Mouse (Mus musculus) limb, embryonic 13.5 days (tissue): ENCODE results near the gene Gm47995. TPM values are rescaled to one million over a fixed set of nuclear protein-coding genes. Genes with fewer than 3 reads are reported as not detected.

Source experiments
- ATAC-seq: fragments of 200-750 bp; cut with Nextera tagmentation; 2 replicates; pipeline ENCODE4 v1.8.0; 2017; ENCODE audit warnings: low read depth, moderate number of reproducible peaks, moderate TSS enrichment; ENCODE audit not compliant: low FRiP score
- H3K27ac ChIP-seq: fragments of 300-500 bp; sonication (generic); 2 replicates; pipeline ENCODE4 v1.5.1; 2015; ENCODE audit warnings: inconsistent platforms, mild to moderate bottlenecking, moderate library complexity
- H3K27me3 ChIP-seq: fragments of 300-500 bp; sonication (generic); 2 replicates; pipeline ENCODE4 v1.6.1; 2015; ENCODE audit warnings: mild to moderate bottlenecking, inconsistent platforms
- H3K36me3 ChIP-seq: fragments of 300-500 bp; sonication (generic); 2 replicates; pipeline ENCODE4 v1.6.1; 2015; ENCODE audit warnings: inconsistent platforms, mild to moderate bottlenecking, moderate library complexity
- H3K4me1 ChIP-seq: fragments of 300-500 bp; sonication (generic); 2 replicates; pipeline ENCODE4 v1.6.1; 2015; ENCODE audit warnings: inconsistent platforms
- H3K4me2 ChIP-seq: fragments of 300-500 bp; sonication (generic); replicated peaks from 2 replicates; pipeline ENCODE4 v1.6.1; 2015; ENCODE audit warnings: inconsistent platforms, mild to moderate bottlenecking, moderate library complexity
- H3K4me3 ChIP-seq: fragments of 300-500 bp; sonication (generic); 2 replicates; pipeline ENCODE4 v1.5.1; 2015; ENCODE audit warnings: moderate library complexity, mild to moderate bottlenecking, inconsistent platforms
- H3K9ac ChIP-seq: fragments of 300-500 bp; sonication (generic); 2 replicates; pipeline ENCODE4 v1.6.1; 2015; ENCODE audit warnings: mild to moderate bottlenecking, inconsistent platforms
- H3K9me3 ChIP-seq: fragments of 300-500 bp; sonication (generic); 2 replicates; pipeline ENCODE4 v1.6.1; 2016; ENCODE audit warnings: inconsistent platforms
- WGBS: fragments of 180-500 bp; shearing (Covaris S2); methylation state at CpG from one replicate; pipeline ENCODE4 v1.1.7; 2015; 5-methylcytosine and 5-hydroxymethylcytosine counted together
- polyA plus RNA-seq: library from polyadenylated mRNA; unstranded; fragments of >200 nt; fragmentation: Nextera tagmentation; extraction: Ambion mirVana; gene quantifications from 2 replicates; pipeline ENCODE4 v1.2.1, GENCODE M21; 2015

Gene Gm47995
- polyA plus RNA-seq, 1 experiment from 2014 or later, result not detected

- H3K4me2 ChIP-seq, result no peak overlapping the region
- ATAC-seq, result no peak
- no peaks in the 10 kb centered on the region for H3K36me3 ChIP-seq
- no peak overlapping the region for H3K27ac ChIP-seq
- no peaks in the 10 kb centered on the region for H3K27me3 ChIP-seq
- no peak overlapping the region for H3K9ac ChIP-seq
- WGBS, result 87% methylated on average over 4 of the region's 4 CpGs
- no peak overlapping the region for H3K4me3 ChIP-seq
- peaks cover 2% of the 10 kb centered on the region; the same call in 1 of the 2 replicates for H3K9me3 ChIP-seq
- H3K4me1 ChIP-seq, result peaks cover 6% of the 10 kb centered on the region; the same call in 1 of the 2 replicates
Observed at GRCm38 (mm10) chr1:151243332-151243731, 45.1 kb downstream of the Gm47995 start.

GRCm38 (mm10) chr1:151244013-151244412 lies 45.8 kb downstream of the Gm47995 start:
- Histone ChIP-seq H3K4me1 (no peaks in the 10 kb centered on the region), H3K4me3 (no peak overlapping the region), H3K36me3 (no peaks in the 10 kb centered on the region), H3K9me3 (peaks cover 2% of the 10 kb centered on the region; the same call in 1 of the 2 replicates), H3K4me2 (no peak overlapping the region), H3K27me3 (no peaks in the 10 kb centered on the region), H3K27ac (no peak overlapping the region), H3K9ac (no peak overlapping the region)
- WGBS, result 91% methylated on average over 5 of the region's 5 CpGs
- ATAC-seq, result no peak

DNA sequence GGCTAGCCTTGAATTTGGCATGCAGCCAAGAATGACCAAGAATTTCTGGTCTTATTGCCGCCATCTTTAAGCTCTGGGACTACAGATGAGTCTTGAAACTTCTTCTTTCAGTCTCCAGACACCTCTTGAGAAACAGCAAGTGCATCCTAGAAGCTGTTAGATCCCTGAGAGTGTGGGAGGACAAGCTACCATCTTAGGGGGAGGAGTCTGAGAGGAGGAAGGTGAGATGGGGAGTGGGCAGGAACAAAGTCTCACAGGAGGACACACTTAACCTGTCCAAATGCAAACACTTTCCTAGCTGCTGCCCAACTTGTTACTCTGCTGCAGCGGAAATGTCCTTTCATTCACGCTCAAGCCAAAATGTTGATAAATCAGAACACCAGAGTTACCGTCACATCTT lies 46.5 kb downstream of the Gm47995 start:
- H3K4me3 ChIP-seq, result no peak overlapping the region
- H3K27ac ChIP-seq, result no peak overlapping the region
- no peak for ATAC-seq
- no peaks in the 10 kb centered on the region for H3K36me3 ChIP-seq
- H3K27me3 ChIP-seq, result no peaks in the 10 kb centered on the region
- WGBS, result 93% methylated on average over 4 of the region's 4 CpGs
- H3K4me2 ChIP-seq, result no peak overlapping the region
- peaks cover 2% of the 10 kb centered on the region; the same call in 1 of the 2 replicates for H3K9me3 ChIP-seq
- no peak overlapping the region for H3K9ac ChIP-seq
- no peaks in the 10 kb centered on the region for H3K4me1 ChIP-seq

DNA sequence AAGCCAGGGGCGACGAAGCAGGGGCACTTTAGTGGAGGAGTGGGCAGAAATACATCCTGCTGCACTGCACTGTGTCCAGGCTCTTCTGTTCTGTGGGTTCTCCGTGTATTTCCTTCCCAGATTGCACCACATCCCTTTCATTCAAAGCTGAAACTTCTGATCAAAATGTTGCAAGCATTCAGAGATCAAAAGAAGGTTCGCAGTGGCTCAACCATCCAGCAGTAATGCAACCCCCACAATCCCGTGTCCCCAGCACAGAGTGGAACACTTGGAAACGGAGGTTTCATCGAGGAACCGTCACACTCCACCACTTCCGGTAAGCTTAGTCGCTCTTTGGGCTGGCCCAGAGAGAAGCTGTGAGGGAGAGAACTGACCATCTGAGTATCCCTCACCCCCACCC lies 46.9 kb downstream of the Gm47995 start:
- Histone ChIP-seq H3K9ac (no peak overlapping the region), H3K27me3 (no peaks in the 10 kb centered on the region), H3K27ac (no peak overlapping the region), H3K9me3 (peaks cover 2% of the 10 kb centered on the region; the same call in 1 of the 2 replicates), H3K4me2 (no peak overlapping the region), H3K4me3 (no peak overlapping the region), H3K4me1 (no peaks in the 10 kb centered on the region), H3K36me3 (no peaks in the 10 kb centered on the region)
- no peak for ATAC-seq
- WGBS, result 87% methylated on average over 10 of the region's 10 CpGs

DNA sequence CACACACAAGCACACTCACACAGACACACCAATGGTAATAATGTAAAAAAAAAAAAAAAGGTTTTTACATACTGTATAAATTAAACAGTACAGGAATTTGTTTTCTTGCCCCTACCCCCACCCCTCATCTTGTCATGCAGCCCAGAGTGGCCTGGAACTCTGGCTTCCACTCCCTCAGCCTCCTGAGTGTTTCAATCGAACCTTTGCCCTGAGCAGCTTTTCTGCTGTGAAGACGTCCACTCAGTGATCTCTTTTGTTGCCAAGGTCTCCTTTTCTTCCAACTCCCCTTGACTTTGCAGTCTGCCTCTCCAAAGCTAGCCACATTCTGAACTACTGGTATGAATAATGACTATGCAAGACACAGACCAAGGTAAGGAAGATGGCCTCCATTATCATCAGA lies 47.6 kb downstream of the Gm47995 start:
- 76% methylated on average over 2 of the region's 2 CpGs for WGBS
- no peak overlapping the region for H3K9ac ChIP-seq
- ATAC-seq, result no peak
- no peaks in the 10 kb centered on the region for H3K36me3 ChIP-seq
- H3K27me3 ChIP-seq, result no peaks in the 10 kb centered on the region
- H3K4me3 ChIP-seq, result no peak overlapping the region
- H3K27ac ChIP-seq, result no peak overlapping the region
- H3K4me2 ChIP-seq, result no peak overlapping the region
- 0 out of 2 replicates have a peak, but pooled peaks cover 2% of the 10 kb centered on the region for H3K9me3 ChIP-seq
- peaks cover under 1% of the 10 kb centered on the region for H3K4me1 ChIP-seq

Other genes starting within 250 kb of the Gm47995 start
- 36.0 and 38.9 TPM in 2 replicates for gene Hmcn1, start 205.0 kb upstream of the Gm47995 start, polyA plus RNA-seq
- 0.34 and 0.47 TPM in 2 replicates for gene Gm47985, start 15.9 kb upstream of the Gm47995 start, polyA plus RNA-seq
- gene Gm8947, start 6.1 kb upstream of the Gm47995 start, polyA plus RNA-seq, result not detected in 2 replicates
- gene 3110040M04Rik, start 5.7 kb downstream of the Gm47995 start, polyA plus RNA-seq, result not detected in 2 replicates
- gene Gm47996, start 11.7 kb downstream of the Gm47995 start, polyA plus RNA-seq, result not detected in 2 replicates
- 274 and 300 TPM in 2 replicates for gene Ivns1abp, start 146.0 kb downstream of the Gm47995 start, polyA plus RNA-seq
- 26.5 and 32.7 TPM in 2 replicates for gene Swt1, start 230.0 kb downstream of the Gm47995 start, polyA plus RNA-seq
- gene Trmt1l, start 230.1 kb downstream of the Gm47995 start, polyA plus RNA-seq, result 48.6 and 51.3 TPM in 2 replicates